Mouse (Mus musculus): ENCODE measurements at regions not wholly inside any gene's neighbourhood (a gene's known extent, or its start where the extent isn't known, plus 50 kb on each side); places are given as distances from the start of the nearest gene placed in this dataset.
"Not testable (repeated sequence)": the region's sequence is repeated elsewhere in the genome, so short reads cannot be mapped to it uniquely, and the experiment has no call there.

DNA sequence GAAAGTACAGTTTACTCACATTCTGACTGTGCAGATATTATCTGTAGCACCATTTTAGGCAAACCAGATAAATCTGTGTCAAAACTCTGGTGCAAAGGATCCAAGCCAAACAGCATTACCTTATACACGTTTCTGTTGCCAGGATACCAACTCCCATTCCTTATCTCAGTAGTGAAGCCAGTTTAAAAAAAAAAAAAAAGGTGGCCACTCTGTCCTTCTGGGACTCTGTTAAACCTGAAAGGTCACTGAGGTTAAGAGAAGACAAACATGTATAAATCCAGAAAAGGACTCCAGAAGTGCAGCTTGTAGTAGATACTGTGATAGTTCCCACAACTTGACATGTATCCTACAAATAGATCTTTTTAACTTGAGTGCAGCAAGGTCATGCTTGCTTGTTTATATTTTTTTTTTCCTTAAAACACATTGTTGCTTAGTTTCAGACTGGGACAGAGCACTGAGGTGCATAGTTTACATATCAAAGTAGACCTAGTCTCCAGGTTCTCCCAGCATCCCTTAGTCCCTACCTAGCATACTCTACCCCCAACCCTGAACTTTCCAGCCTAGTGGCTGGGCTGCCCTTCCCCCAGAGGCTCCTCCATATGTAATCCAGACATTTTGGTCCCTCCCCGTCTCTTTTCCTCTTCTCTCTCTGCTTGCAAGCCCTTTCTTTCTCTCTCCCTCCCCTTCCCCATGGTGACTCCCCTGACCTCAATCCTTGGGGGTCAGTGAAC is 116.7 kb upstream of the Rhobtb1 start:
- no peaks in the 10 kb centered on the region for H3K27me3 ChIP-seq (ENCODE audit: control insufficient read depth, insufficient read depth, low read length)
- H3K4me1 ChIP-seq (ENCODE audit: control insufficient read depth, insufficient read depth, low read length) = no peaks in the 10 kb centered on the region
- 39% methylated on average over 2 of the region's 2 CpGs for whole genome bisulfite sequencing
- H3K4me3 ChIP-seq (ENCODE audit: insufficient read depth, low read depth, low read length) = no peak overlapping the region
- DNase-seq (ENCODE audit: extremely low read depth, low read depth, low spot score) = no peak
- H3K79me2 ChIP-seq (ENCODE audit: control insufficient read depth, insufficient read depth, low read length) = no peaks in the 10 kb centered on the region
- TF ChIP-seq CTCF (IDR thresholded peaks at IDR 0.05; ENCODE audit: low read depth, low read length) (no peak), POLR2A (IDR thresholded peaks at IDR 0.05; ENCODE audit: extremely low read depth, insufficient read depth, low read length) (no peak)
- no peak overlapping the region for H3K9ac ChIP-seq (ENCODE audit: low read depth, low read length)
- no peaks in the 10 kb centered on the region for H3K36me3 ChIP-seq (ENCODE audit: control insufficient read depth, insufficient read depth, low read length)
- H3K27ac ChIP-seq (replicated peaks; ENCODE audit: insufficient read depth, low read depth, low read length) = no peak overlapping the region

DNA sequence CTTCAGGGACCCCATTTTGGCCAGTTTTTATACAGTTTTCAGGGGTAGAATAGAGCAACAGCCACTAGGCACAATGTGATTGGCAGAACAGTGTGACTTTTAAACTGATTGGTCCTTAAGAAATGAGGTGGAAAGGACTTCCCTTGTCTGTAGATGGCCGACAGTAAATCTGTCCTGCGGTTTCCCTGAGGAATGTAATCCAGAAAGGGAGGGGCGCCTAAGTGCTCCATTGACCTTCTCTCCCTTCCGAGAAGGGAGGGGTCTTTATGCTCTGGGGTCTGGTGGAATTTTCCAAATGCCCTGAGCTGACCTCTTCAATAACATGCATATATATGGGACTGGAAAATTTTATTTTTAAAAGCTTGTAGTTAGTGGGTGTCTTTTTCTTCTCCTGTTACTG is 115.7 kb upstream of the Rhobtb1 start:
- H3K27me3 ChIP-seq (ENCODE audit: control insufficient read depth, insufficient read depth, low read length); DNase-seq (ENCODE audit: extremely low read depth, low read depth, low spot score); H3K4me1 ChIP-seq (ENCODE audit: control insufficient read depth, insufficient read depth, low read length); H3K27ac ChIP-seq (replicated peaks; ENCODE audit: insufficient read depth, low read depth, low read length); H3K36me3 ChIP-seq (ENCODE audit: control insufficient read depth, insufficient read depth, low read length); H3K79me2 ChIP-seq (ENCODE audit: control insufficient read depth, insufficient read depth, low read length); H3K4me3 ChIP-seq (ENCODE audit: insufficient read depth, low read depth, low read length); H3K9ac ChIP-seq (ENCODE audit: low read depth, low read length): not testable (repeated sequence)
- whole genome bisulfite sequencing = 93% methylated on average over 4 of the region's 4 CpGs

DNA sequence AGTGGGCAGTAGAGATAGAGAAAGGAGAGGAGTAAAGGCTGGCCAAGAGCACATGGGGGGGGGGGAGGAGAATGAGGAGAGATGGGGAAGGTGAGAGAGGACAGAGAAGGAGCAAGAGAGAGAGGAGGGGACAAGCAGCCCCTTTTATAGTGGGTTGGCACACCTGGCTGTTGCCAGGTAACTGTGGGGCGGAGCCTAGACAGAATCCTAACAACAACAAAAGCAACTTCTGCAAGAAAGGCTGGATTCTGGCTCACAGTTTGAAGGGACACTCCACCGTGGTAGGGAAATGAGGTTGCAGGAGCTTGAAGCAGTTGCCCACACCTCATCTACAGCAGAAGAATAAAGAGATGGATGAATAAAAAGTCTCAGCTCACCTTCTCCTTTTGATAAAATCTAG is 115.1 kb upstream of the Rhobtb1 start:
- H3K9ac ChIP-seq (ENCODE audit: low read depth, low read length) = no peak overlapping the region
- no peaks in the 10 kb centered on the region for H3K36me3 ChIP-seq (ENCODE audit: control insufficient read depth, insufficient read depth, low read length)
- 83% methylated on average over 2 of the region's 2 CpGs for WGBS
- H3K4me3 ChIP-seq (ENCODE audit: insufficient read depth, low read depth, low read length) = no peak overlapping the region
- H3K27me3 ChIP-seq (ENCODE audit: control insufficient read depth, insufficient read depth, low read length) = no peaks in the 10 kb centered on the region
- no peaks in the 10 kb centered on the region for H3K4me1 ChIP-seq (ENCODE audit: control insufficient read depth, insufficient read depth, low read length)
- no peak for DNase-seq (ENCODE audit: extremely low read depth, low read depth, low spot score)
- no peaks in the 10 kb centered on the region for H3K79me2 ChIP-seq (ENCODE audit: control insufficient read depth, insufficient read depth, low read length)
- H3K27ac ChIP-seq (replicated peaks; ENCODE audit: insufficient read depth, low read depth, low read length) = no peak overlapping the region
- TF ChIP-seq CTCF (IDR thresholded peaks at IDR 0.05; ENCODE audit: low read depth, low read length) (no peak), POLR2A (IDR thresholded peaks at IDR 0.05; ENCODE audit: extremely low read depth, insufficient read depth, low read length) (no peak)

DNA sequence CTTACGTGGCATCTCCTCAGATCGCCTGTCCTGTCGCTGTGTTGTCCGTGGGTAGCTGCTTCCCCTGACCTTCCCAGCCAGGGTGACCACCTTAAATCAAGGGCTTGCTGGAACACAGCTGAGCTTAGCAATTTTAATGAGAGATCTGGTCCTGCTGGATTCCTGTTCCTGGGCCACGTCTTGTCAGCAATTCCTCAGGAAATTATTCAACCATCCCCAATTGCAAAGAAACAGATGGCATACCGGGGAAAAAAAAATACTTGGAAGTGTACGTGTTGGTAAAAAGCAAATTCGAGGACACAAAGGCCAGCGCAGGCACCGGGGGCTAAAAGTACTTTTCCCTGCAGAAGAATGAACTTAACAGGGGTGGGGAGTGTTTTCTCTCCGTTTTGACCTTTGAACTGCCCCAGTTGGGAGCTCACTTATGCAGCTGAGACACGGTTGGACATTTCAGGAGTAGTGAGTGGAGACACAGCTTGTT is 107.0 kb upstream of the Rhobtb1 start:
- Histone ChIP-seq H3K9ac (ENCODE audit: low read depth, low read length) (no peak overlapping the region), H3K27me3 (ENCODE audit: control insufficient read depth, insufficient read depth, low read length) (no peaks in the 10 kb centered on the region), H3K79me2 (ENCODE audit: control insufficient read depth, insufficient read depth, low read length) (no peaks in the 10 kb centered on the region), H3K4me1 (ENCODE audit: control insufficient read depth, insufficient read depth, low read length) (no peaks in the 10 kb centered on the region), H3K27ac (replicated peaks; ENCODE audit: insufficient read depth, low read depth, low read length) (no peak overlapping the region), H3K4me3 (ENCODE audit: insufficient read depth, low read depth, low read length) (no peak overlapping the region), H3K36me3 (ENCODE audit: control insufficient read depth, insufficient read depth, low read length) (no peaks in the 10 kb centered on the region)
- 38% methylated on average over 12 of the region's 12 CpGs for WGBS
- peak; percentile 13 for DNase-seq (ENCODE audit: extremely low read depth, low read depth, low spot score)
- no peak for TF ChIP-seq CTCF (IDR thresholded peaks at IDR 0.05; ENCODE audit: low read depth, low read length)
- no peak for TF ChIP-seq POLR2A (IDR thresholded peaks at IDR 0.05; ENCODE audit: extremely low read depth, insufficient read depth, low read length)

DNA sequence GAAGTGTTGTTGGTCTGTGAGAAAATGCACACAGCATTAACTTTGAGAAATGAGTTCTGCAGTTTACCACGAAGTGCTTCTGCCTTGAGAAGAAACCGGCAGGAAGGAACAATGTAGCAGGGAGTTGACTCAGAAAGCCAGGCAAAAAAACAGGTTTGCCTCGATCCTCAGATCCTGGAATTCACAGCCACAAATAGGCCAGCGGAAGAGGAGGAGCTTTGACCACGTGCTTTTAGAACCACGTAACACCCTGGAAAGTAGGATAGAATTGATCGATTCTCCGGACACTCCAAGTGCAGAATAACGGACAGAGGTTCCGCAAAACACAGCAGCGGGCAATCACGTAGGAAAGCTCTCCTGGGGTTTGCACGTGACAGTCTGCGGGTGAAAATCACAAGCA is 106.0 kb upstream of the Rhobtb1 start:
- DNase-seq (ENCODE audit: extremely low read depth, low read depth, low spot score) = no peak
- Histone ChIP-seq H3K4me1 (ENCODE audit: control insufficient read depth, insufficient read depth, low read length) (no peaks in the 10 kb centered on the region), H3K27ac (replicated peaks; ENCODE audit: insufficient read depth, low read depth, low read length) (no peak overlapping the region), H3K4me3 (ENCODE audit: insufficient read depth, low read depth, low read length) (no peak overlapping the region), H3K36me3 (ENCODE audit: control insufficient read depth, insufficient read depth, low read length) (no peaks in the 10 kb centered on the region), H3K27me3 (ENCODE audit: control insufficient read depth, insufficient read depth, low read length) (no peaks in the 10 kb centered on the region), H3K79me2 (ENCODE audit: control insufficient read depth, insufficient read depth, low read length) (no peaks in the 10 kb centered on the region), H3K9ac (ENCODE audit: low read depth, low read length) (no peak overlapping the region)
- no peak for TF ChIP-seq CTCF (IDR thresholded peaks at IDR 0.05; ENCODE audit: low read depth, low read length)
- no peak for TF ChIP-seq POLR2A (IDR thresholded peaks at IDR 0.05; ENCODE audit: extremely low read depth, insufficient read depth, low read length)
- WGBS = 86% methylated on average over 14 of the region's 14 CpGs

DNA sequence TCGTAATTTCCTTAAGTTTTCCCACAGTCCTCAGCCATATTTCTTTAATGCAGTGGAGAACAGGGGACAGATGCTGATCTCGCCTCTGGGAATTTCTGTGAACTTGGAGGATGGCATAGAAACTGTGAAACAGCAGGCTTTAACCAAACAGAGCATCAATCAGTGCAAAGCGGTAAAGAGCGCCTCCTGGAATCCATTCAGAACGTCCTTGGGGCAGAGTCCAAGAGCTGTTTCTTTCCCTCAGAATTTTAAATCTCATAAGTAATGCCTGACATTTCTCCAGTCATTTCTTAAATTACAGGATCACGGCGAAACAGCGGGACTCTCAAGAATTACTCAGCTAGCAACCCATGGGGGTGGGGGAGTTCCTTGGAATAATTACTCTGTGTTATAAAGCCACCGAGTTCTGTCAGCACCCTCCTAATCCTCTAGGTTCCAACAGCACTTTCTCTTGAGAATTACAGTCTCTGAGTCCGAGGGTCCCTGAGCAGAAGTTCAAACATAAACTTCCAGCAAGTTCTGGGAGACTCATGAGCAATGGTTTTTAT is 105.2 kb upstream of the Rhobtb1 start:
- Histone ChIP-seq H3K79me2 (ENCODE audit: control insufficient read depth, insufficient read depth, low read length) (no peaks in the 10 kb centered on the region), H3K4me1 (ENCODE audit: control insufficient read depth, insufficient read depth, low read length) (no peaks in the 10 kb centered on the region), H3K27me3 (ENCODE audit: control insufficient read depth, insufficient read depth, low read length) (no peaks in the 10 kb centered on the region), H3K4me3 (ENCODE audit: insufficient read depth, low read depth, low read length) (no peak overlapping the region), H3K36me3 (ENCODE audit: control insufficient read depth, insufficient read depth, low read length) (no peaks in the 10 kb centered on the region), H3K27ac (replicated peaks; ENCODE audit: insufficient read depth, low read depth, low read length) (no peak overlapping the region), H3K9ac (ENCODE audit: low read depth, low read length) (no peak overlapping the region)
- DNase-seq (ENCODE audit: extremely low read depth, low read depth, low spot score) = no peak
- WGBS = 77% methylated on average over 10 of the region's 10 CpGs
- TF ChIP-seq CTCF (IDR thresholded peaks at IDR 0.05; ENCODE audit: low read depth, low read length) (no peak), POLR2A (IDR thresholded peaks at IDR 0.05; ENCODE audit: extremely low read depth, insufficient read depth, low read length) (no peak)

Data from liver, adult 2 months (tissue).